Mouse (Mus musculus) hindbrain, embryonic 13.5 days (tissue): ENCODE results near the gene Vat1l. TPM values are rescaled to one million over a fixed set of nuclear protein-coding genes. Genes with fewer than 3 reads are reported as not detected.

Experiments
- ATAC-seq: fragments of 200-750 bp; cut with Nextera tagmentation; 2 replicates; pipeline ENCODE4 v1.8.0; 2017; ENCODE audit warnings: moderate TSS enrichment; ENCODE audit not compliant: low FRiP score
- H3K27ac ChIP-seq: fragments of 300-500 bp; sonication (generic); 2 replicates; pipeline ENCODE4 v1.5.1; 2015; ENCODE audit warnings: inconsistent platforms, mild to moderate bottlenecking, moderate library complexity
- H3K27me3 ChIP-seq: fragments of 300-500 bp; sonication (generic); 2 replicates; pipeline ENCODE4 v1.6.1; 2015; ENCODE audit warnings: mild to moderate bottlenecking, inconsistent platforms
- H3K36me3 ChIP-seq: fragments of 300-500 bp; sonication (generic); 2 replicates; pipeline ENCODE4 v1.6.1; 2015; ENCODE audit warnings: mild to moderate bottlenecking, inconsistent platforms
- H3K4me1 ChIP-seq: fragments of 300-500 bp; sonication (generic); replicated peaks from 2 replicates; pipeline ENCODE4 v1.6.1; 2015; ENCODE audit warnings: inconsistent platforms
- H3K4me2 ChIP-seq: fragments of 300-500 bp; sonication (generic); 2 replicates; pipeline ENCODE4 v1.6.1; 2015; ENCODE audit warnings: inconsistent platforms, mild to moderate bottlenecking, moderate library complexity
- H3K4me3 ChIP-seq: fragments of 300-500 bp; sonication (generic); 2 replicates; pipeline ENCODE4 v1.5.1; 2015; ENCODE audit warnings: mild to moderate bottlenecking, inconsistent platforms
- H3K9ac ChIP-seq: fragments of 300-500 bp; sonication (generic); 2 replicates; pipeline ENCODE4 v1.6.1; 2015; ENCODE audit warnings: mild to moderate bottlenecking, inconsistent platforms
- H3K9me3 ChIP-seq: fragments of 300-500 bp; sonication (generic); 2 replicates; pipeline ENCODE4 v1.6.1; 2016; ENCODE audit warnings: inconsistent platforms
- WGBS: fragments of 180-500 bp; shearing (Covaris S2); methylation state at CpG from one replicate; pipeline ENCODE4 v1.1.7; 2015; 5-methylcytosine and 5-hydroxymethylcytosine counted together
- polyA plus RNA-seq: library from polyadenylated mRNA; unstranded; fragments of >200 nt; fragmentation: Nextera tagmentation; extraction: Ambion mirVana; gene quantifications from 2 replicates; pipeline ENCODE4 v1.2.1, GENCODE M21; 2015

The Vat1l gene
- polyA plus RNA-seq, 1 experiment from 2014 or later: 38.1 TPM

DNA sequence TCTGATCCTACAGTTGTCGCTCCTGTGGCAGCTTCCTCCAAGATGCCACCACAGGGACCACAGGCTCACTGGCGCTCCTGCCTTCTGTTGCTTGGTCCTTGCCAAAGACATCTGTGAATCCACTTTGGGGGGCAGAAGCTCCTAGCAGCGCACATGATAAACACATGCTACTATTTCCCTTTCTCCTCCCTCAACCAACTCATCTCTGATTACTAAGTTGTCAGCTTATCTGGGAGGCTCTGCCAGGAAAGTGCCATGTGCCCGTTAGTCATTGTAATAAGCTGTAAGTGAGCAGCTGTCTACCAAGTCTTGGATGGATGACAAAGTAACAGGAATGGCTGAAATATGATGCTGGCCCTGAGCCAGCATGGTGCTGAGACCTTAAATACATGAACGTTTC, 100.9 kb downstream of the Vat1l start:
- Histone ChIP-seq H3K27me3 (no peaks in the 10 kb centered on the region), H3K9ac (no peak overlapping the region), H3K27ac (peak overlapping the region; percentile 64), H3K4me1 (0 out of 2 replicates have a peak, but pooled peaks cover 6% of the 10 kb centered on the region), H3K9me3 (no peaks in the 10 kb centered on the region), H3K4me3 (no peak overlapping the region), H3K4me2 (no peak overlapping the region), H3K36me3 (0 out of 2 replicates have a peak, but pooled peaks cover 2% of the 10 kb centered on the region)
- peak; percentile 36; the same call in 1 of the 2 replicates for ATAC-seq
- 69% methylated on average over 5 of the region's 5 CpGs for WGBS

DNA sequence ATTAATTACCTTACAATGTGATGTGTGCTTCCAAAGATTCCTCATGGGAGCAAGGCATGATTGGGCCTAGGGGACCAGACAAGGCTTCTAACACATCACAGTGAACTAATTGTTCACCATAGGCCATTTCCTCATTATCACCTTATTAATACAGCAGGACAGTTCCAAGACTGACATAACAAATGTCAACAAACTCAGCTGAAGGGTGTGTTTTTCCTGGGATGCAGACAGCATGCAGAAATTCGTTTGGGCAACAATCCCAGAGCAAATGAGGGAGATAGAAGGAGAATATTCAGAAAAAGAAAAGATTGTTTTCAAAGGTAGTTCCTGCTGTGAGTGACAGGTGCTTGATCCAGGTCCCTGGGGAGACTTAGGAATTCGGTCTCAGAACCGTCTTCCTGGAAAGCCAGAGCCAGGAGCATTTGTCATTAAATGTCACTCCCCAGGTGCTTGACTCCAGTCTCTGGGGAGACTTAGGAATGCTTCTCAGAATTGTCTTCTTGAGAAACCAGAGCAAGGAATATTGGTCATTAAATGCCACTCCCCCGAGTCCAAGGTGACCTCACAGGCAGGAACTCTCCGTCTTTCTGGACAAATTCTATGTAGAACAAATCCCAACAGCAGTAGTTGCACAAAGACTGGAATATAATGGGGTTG, 109.4 kb downstream of the Vat1l start:
- Histone ChIP-seq H3K4me1 (peaks cover 11% of the 10 kb centered on the region; the same call in 1 of the 2 replicates), H3K4me2 (no peak overlapping the region), H3K27ac (no peak overlapping the region; the same call in 1 of the 2 replicates), H3K36me3 (no peaks in the 10 kb centered on the region), H3K9ac (no peak overlapping the region), H3K9me3 (no peaks in the 10 kb centered on the region), H3K27me3 (no peaks in the 10 kb centered on the region), H3K4me3 (no peak overlapping the region)
- WGBS: 45% methylated on average over 5 of the region's 5 CpGs
- ATAC-seq: no peak

DNA sequence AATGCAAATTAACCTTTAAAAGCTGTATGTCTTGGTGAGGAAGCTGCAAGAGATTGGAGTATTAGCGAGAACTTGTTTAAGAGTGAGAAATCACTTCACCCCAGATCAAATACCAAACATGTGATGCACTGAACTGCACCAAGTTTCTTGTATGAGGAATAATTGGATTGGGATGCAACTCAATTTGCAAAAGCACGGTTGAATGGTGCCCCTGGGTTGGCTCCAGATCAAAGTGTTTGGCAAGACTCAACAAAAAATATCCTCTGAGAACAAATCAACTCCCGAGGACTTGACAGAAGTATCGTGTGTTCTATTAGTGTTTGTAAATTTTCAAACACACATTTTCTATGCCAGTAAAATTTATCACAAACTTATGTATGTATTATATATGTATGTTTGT, 112.7 kb downstream of the Vat1l start:
- Histone ChIP-seq H3K9me3 (no peaks in the 10 kb centered on the region), H3K4me2 (no peak overlapping the region), H3K4me3 (no peak overlapping the region), H3K9ac (no peak overlapping the region), H3K27me3 (no peaks in the 10 kb centered on the region), H3K36me3 (no peaks in the 10 kb centered on the region), H3K27ac (no peak overlapping the region), H3K4me1 (peaks cover 11% of the 10 kb centered on the region; the same call in 1 of the 2 replicates)
- ATAC-seq: no peak
- WGBS: 76% methylated on average over 4 of the region's 4 CpGs

DNA sequence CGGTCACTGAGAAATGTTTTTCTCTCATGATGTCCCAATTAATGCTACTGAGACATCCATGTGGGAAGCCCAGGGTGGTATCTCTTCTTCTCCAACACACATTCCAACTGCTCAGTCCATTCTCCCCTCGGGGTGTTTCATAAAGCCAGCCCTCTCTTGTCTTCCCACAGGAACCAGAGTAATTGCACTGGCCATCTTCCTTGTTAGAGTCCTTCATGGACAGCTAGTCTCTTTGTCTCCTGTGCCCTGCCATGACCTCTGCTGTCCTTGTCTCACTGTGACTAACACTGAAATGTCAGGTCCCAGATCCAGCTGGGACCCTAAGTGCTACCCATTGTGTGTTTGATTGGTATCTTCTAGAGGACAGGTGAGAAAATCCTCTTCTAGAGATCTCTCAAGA, 116.7 kb downstream of the Vat1l start:
- Histone ChIP-seq H3K4me3 (no peak overlapping the region), H3K27ac (no peak overlapping the region), H3K4me2 (no peak overlapping the region), H3K4me1 (no peaks in the 10 kb centered on the region), H3K9me3 (peaks cover 7% of the 10 kb centered on the region; the same call in 1 of the 2 replicates), H3K9ac (no peak overlapping the region), H3K27me3 (no peaks in the 10 kb centered on the region), H3K36me3 (no peaks in the 10 kb centered on the region)
- ATAC-seq: no peak
- WGBS: 72% methylated on average over 2 of the region's 2 CpGs

DNA sequence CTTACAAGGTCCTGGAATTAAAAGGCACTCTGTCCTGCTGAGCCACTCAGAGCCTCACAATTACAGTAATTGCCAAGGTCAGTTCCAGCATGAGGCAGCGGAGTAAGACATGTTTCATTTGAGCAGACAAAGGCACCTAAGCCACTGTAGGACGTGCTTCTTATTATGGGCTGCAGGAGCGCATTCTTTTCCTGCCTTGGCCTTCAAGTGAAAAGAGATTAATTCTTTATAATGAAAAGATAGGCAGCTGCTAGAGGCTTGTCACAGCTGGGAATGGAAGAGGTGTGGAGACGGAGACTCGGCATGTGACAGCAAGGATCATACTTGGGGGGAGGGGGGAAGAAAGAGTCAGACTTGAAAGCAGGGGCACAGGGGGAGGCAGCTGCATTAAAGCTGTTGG, 126.5 kb downstream of the Vat1l start:
- peaks cover 4% of the 10 kb centered on the region; the same call in 1 of the 2 replicates for H3K36me3 ChIP-seq
- 15% methylated on average over 5 of the region's 5 CpGs for WGBS
- H3K27me3 ChIP-seq: no peaks in the 10 kb centered on the region
- H3K9me3 ChIP-seq: 0 out of 2 replicates have a peak, but pooled peaks cover 6% of the 10 kb centered on the region
- peaks cover 30% of the 10 kb centered on the region for H3K4me1 ChIP-seq
- no peak overlapping the region for H3K9ac ChIP-seq
- peak overlapping the region; percentile 72 for H3K27ac ChIP-seq
- H3K4me3 ChIP-seq: no peak overlapping the region
- no peak for ATAC-seq
- H3K4me2 ChIP-seq: no peak overlapping the region

DNA sequence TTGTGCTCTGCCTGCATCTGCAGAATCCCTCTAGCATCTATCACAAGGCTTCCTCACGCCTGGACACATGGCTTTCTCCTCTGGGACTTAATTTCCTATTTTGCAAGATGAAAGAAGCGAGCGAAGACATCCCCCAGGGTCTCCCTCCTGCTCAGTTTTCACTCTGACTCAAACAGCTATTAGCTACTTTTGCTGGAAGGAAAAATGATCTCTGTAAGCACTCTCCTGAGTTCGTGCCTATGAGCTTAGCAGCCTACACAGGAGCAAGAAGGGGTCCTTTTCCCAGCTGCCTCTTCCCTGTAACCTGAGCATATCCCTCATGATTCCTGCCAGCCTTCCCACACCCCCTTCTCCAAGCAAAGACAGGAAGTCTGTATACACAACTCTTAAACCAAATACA, 127.5 kb downstream of the Vat1l start:
- 47% methylated on average over 4 of the region's 4 CpGs for WGBS
- ATAC-seq: no peak
- Histone ChIP-seq H3K4me2 (no peak overlapping the region), H3K36me3 (peaks cover 4% of the 10 kb centered on the region; the same call in 1 of the 2 replicates), H3K27ac (peak overlapping the region; percentile 72), H3K9ac (no peak overlapping the region), H3K27me3 (no peaks in the 10 kb centered on the region), H3K4me1 (peaks cover 30% of the 10 kb centered on the region), H3K9me3 (0 out of 2 replicates have a peak, but pooled peaks cover 6% of the 10 kb centered on the region), H3K4me3 (no peak overlapping the region)

DNA sequence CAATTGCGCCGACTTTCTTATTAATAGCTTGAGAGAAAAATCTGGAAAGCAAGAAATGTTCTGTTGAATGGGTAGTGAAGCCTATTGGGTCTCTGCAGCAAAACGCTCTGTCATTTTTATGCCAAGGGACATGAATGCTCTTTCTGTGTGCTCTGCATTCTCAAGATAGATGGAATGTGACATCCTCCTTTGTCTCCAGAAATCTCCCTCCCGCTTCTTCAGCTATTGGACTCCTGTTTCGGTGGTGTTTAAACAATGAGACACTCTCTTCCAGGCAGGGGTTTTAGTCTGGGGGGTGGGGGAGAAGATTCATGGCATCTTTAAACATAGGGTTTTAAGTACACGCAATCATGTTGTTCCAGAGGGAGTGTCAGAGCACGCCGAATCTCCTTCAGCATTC, 130.3 kb downstream of the Vat1l start:
- Histone ChIP-seq H3K36me3 (no peaks in the 10 kb centered on the region), H3K4me1 (peaks cover 30% of the 10 kb centered on the region), H3K27ac (no peak overlapping the region), H3K9ac (no peak overlapping the region), H3K9me3 (no peaks in the 10 kb centered on the region), H3K4me3 (no peak overlapping the region), H3K27me3 (no peaks in the 10 kb centered on the region), H3K4me2 (no peak overlapping the region)
- 27% methylated on average over 8 of the region's 8 CpGs for WGBS
- no peak for ATAC-seq

DNA sequence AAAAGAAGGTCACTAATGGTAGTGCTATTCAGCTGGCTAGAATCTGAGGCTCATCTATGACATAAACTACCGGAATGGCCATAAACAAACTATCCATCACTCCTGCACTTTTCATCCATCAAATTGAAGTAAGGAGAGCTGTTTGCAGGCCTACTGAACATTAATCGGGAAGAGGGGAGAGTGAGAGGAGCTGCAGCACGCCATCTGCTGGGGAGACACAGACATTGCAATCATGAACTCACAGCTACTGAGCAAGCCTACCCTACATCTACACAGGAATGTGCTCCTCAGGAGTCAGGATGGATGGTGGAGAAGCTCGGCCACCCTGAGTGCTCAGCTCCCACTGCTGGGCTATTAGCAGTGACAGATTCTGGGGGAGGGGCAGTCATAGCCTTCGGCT, 136.9 kb downstream of the Vat1l start:
- no peaks in the 10 kb centered on the region for H3K9me3 ChIP-seq
- WGBS: 66% methylated on average over 5 of the region's 5 CpGs
- peaks cover 3% of the 10 kb centered on the region for H3K36me3 ChIP-seq
- no peak overlapping the region for H3K9ac ChIP-seq
- peaks cover 4% of the 10 kb centered on the region; the same call in 1 of the 2 replicates for H3K4me1 ChIP-seq
- H3K4me2 ChIP-seq: no peak overlapping the region
- no peak overlapping the region for H3K27ac ChIP-seq
- ATAC-seq: no peak
- no peak overlapping the region for H3K4me3 ChIP-seq
- H3K27me3 ChIP-seq: no peaks in the 10 kb centered on the region

DNA sequence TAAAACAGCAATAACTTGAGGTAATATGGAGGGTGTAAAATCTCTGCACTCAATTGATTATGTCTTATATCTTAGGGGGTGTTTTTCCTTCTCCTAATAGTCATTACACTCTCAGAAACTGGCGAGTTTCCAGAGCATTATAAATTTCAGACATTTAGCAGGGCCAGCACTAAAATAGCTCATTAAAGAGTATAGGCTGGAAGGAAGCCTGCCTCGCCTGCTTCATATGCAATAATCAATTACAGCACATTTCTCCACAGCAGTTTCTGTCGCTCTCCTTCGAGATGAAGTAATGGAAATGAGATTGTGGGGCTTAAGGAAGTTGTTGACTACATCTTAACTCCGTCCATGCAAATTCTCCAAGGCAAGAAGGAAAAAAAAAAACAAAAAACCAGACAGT, 139.4 kb downstream of the Vat1l start:
- Histone ChIP-seq H3K4me2 (no peak overlapping the region), H3K9ac (no peak overlapping the region), H3K27me3 (no peaks in the 10 kb centered on the region), H3K4me3 (no peak overlapping the region), H3K36me3 (peaks cover 3% of the 10 kb centered on the region), H3K9me3 (no peaks in the 10 kb centered on the region), H3K4me1 (peaks cover 4% of the 10 kb centered on the region; the same call in 1 of the 2 replicates), H3K27ac (peak overlapping the region; percentile 18; the same call in 1 of the 2 replicates)
- WGBS: 73% methylated on average over 5 of the region's 5 CpGs
- no peak for ATAC-seq

DNA sequence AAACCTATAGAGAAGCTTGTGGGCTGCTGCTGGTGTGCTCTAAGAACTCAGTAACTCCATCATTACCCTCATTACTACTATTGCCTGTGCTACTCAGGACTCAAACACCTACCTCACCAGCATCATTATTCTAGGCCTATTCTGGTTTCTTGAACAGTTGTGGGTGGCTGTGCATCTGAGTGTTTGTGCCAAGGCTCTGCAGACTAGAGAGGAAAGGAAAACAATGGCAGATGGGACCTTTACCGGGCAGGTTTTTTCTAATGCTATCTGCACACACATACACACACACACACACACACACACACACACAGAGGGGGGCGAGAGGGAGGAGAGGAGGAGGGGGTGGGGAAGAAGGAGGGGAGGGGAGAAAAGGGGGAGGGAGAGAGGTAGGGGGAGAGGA, 140.6 kb downstream of the Vat1l start:
- Histone ChIP-seq H3K4me2 (no peak overlapping the region), H3K36me3 (peaks cover 3% of the 10 kb centered on the region), H3K4me1 (peaks cover 4% of the 10 kb centered on the region; the same call in 1 of the 2 replicates), H3K27me3 (no peaks in the 10 kb centered on the region), H3K9me3 (no peaks in the 10 kb centered on the region), H3K4me3 (no peak overlapping the region), H3K9ac (no peak overlapping the region), H3K27ac (no peak overlapping the region)
- 53% methylated on average over 1 of the region's 2 CpGs for WGBS
- ATAC-seq: no peak

DNA sequence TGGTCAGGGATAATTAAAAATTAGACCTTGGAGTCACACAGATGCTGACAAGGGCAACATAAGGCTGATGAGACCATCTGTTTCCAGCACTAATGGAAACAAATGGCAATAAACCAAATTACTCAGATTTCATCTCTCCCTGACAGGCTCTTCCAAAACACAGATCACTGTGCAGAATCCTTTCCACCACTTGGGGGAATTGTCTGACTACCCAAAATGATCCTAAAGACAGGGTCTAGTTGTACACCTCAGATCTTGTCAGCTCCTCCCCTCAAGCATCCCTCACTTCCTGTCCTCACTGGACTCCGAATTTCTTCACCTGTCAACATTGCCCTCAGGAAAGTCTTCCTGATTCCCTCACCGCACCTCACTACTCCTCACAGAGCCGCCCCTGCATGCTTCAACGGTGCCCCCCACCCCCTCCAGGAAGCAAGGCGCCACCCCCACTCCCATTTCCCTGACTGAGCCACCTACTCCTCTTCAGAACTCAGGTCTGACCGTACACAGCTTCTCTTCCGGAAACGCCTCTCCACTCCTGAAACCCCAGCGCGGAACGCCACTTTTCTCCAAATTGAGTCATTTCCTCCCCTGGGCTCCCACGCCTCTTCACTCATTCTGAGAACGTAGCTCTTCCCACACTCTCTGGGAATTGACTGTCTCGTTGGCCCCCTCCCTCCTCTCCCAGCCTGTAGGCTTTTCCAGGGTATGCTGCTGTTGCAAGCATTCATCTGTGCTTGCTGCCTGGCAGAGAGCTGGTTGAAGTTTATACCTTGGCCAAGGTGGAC, 146.4 kb downstream of the Vat1l start:
- H3K9me3 ChIP-seq: no peaks in the 10 kb centered on the region
- H3K4me2 ChIP-seq: peak overlapping the region; percentile 15; the same call in 1 of the 2 replicates
- H3K27ac ChIP-seq: 0 out of 2 replicates have a peak overlapping the region, but pooled peaks have one; percentile 35

DNA sequence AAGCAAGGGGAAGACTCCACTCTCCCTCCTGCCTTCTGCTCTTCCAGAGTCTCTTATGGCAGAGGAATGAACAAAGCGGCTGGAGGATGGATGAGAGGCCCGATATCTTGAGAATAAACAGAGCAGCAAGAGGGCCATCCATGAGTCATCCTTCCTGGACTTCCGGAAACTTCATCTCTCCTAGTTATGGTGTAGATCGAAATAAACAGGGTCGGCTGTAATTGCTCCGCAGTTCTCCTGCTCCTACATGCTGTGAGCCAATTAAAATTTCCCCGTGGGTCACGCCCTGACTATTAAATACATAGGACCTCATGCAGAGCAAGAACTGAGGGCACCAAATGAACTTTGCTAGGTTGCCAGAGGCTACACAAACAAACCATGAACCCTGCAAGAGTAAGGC, 155.1 kb downstream of the Vat1l start:
- H3K27me3 ChIP-seq: no peaks in the 10 kb centered on the region
- H3K4me2 ChIP-seq: no peak overlapping the region
- H3K9ac ChIP-seq: no peak overlapping the region
- no peak for ATAC-seq
- 56% methylated on average over 8 of the region's 8 CpGs for WGBS
- H3K4me1 ChIP-seq: peaks cover 6% of the 10 kb centered on the region; the same call in 1 of the 2 replicates
- H3K9me3 ChIP-seq: no peaks in the 10 kb centered on the region
- H3K27ac ChIP-seq: no peak overlapping the region
- H3K4me3 ChIP-seq: no peak overlapping the region
- H3K36me3 ChIP-seq: no peaks in the 10 kb centered on the region

More for the DNA sequence above, 146.4 kb downstream of the Vat1l start:
- Histone ChIP-seq H3K4me1 (peaks cover 10% of the 10 kb centered on the region), H3K9ac (no peak overlapping the region), H3K4me3 (no peak overlapping the region), H3K36me3 (no peaks in the 10 kb centered on the region), H3K27me3 (no peaks in the 10 kb centered on the region)
- no peak for ATAC-seq
- WGBS: 62% methylated on average over 14 of the region's 14 CpGs
